Mouse (Mus musculus): ENCODE results near the gene Plxna4.

- TF ChIP-seq POLR2A (IDR thresholded peaks at IDR 0.05; ENCODE audit: insufficient read depth, low read depth, low read length) = no peak
- TF ChIP-seq CTCF (IDR thresholded peaks at IDR 0.05; ENCODE audit: insufficient read depth, low read depth, low read length) = no peak
Measured at GRCm38 (mm10) chr6:32327173-32327572, 260.8 kb downstream of the Plxna4 start.

Data from olfactory bulb, adult 2 months (tissue).